Mouse (Mus musculus): ENCODE measurements around the gene Rab11fip4. TPM values are rescaled to one million over a fixed set of nuclear protein-coding genes. Genes with fewer than 3 reads are reported as not detected.

Rab11fip4 gene
- polyA plus RNA-seq, 1 experiment from 2014 or later = 10.7 TPM

- H3K9me3 ChIP-seq (ENCODE audit: control insufficient read depth, low read length) = no peaks in the 10 kb centered on the region
- WGBS = 91% methylated on average over 5 of the region's 5 CpGs
- ATAC-seq (ENCODE audit: insufficient number of reproducible peaks, low FRiP score, low TSS enrichment, low read depth) = no peak
- H3K4me2 ChIP-seq (ENCODE audit: low read depth, severe bottlenecking) = no peak overlapping the region
- H3K4me1 ChIP-seq (ENCODE audit: control insufficient read depth, insufficient read depth, low read length) = peaks cover 2% of the 10 kb centered on the region; the same call in 1 of the 2 replicates
- DNase-seq (ENCODE audit: low spot score) = no peak
- no peaks in the 10 kb centered on the region for H3K27me3 ChIP-seq (ENCODE audit: control insufficient read depth, insufficient read depth, low read length)
- no peaks in the 10 kb centered on the region for H3K36me3 ChIP-seq (ENCODE audit: control insufficient read depth, insufficient read depth, low read length)
- no peak overlapping the region for H3K4me3 ChIP-seq (ENCODE audit: low read depth, low read length)
- H3K9ac ChIP-seq (ENCODE audit: low read length) = no peak overlapping the region
- no peak overlapping the region for H3K27ac ChIP-seq (replicated peaks; ENCODE audit: low read depth, low read length)
Measured at GRCm38 (mm10) chr11:79638691-79639090, 47.7 kb downstream of the Rab11fip4 start.

GRCm38 (mm10) chr11:79640940-79641733, 50.1 kb downstream of the Rab11fip4 start:
- no peak overlapping the region for H3K4me3 ChIP-seq (ENCODE audit: low read depth, low read length)
- peaks cover 14% of the 10 kb centered on the region; the same call in 1 of the 2 replicates for H3K4me1 ChIP-seq (ENCODE audit: control insufficient read depth, insufficient read depth, low read length)
- H3K27me3 ChIP-seq (ENCODE audit: control insufficient read depth, insufficient read depth, low read length) = 0 out of 2 replicates have a peak, but pooled peaks cover 3% of the 10 kb centered on the region
- no peaks in the 10 kb centered on the region for H3K9me3 ChIP-seq (ENCODE audit: control insufficient read depth, low read length)
- no peak overlapping the region for H3K9ac ChIP-seq (ENCODE audit: low read length)
- no peak overlapping the region for H3K27ac ChIP-seq (replicated peaks; ENCODE audit: low read depth, low read length)
- 56% methylated on average over 8 of the region's 8 CpGs for WGBS
- no peak for DNase-seq (ENCODE audit: low spot score)
- no peaks in the 10 kb centered on the region for H3K36me3 ChIP-seq (ENCODE audit: control insufficient read depth, insufficient read depth, low read length)
- H3K4me2 ChIP-seq (ENCODE audit: low read depth, severe bottlenecking) = no peak overlapping the region
- no peak for ATAC-seq (ENCODE audit: insufficient number of reproducible peaks, low FRiP score, low TSS enrichment, low read depth)

GRCm38 (mm10) chr11:79643730-79644129, 52.7 kb downstream of the Rab11fip4 start:
- ATAC-seq (ENCODE audit: insufficient number of reproducible peaks, low FRiP score, low TSS enrichment, low read depth) (no peak), DNase-seq (ENCODE audit: low spot score) (no peak)
- no peak overlapping the region for H3K4me2 ChIP-seq (ENCODE audit: low read depth, severe bottlenecking)
- H3K36me3 ChIP-seq (ENCODE audit: control insufficient read depth, insufficient read depth, low read length) = no peaks in the 10 kb centered on the region
- H3K4me1 ChIP-seq (ENCODE audit: control insufficient read depth, insufficient read depth, low read length) = peaks cover 24% of the 10 kb centered on the region
- no peak overlapping the region for H3K9ac ChIP-seq (ENCODE audit: low read length)
- H3K27me3 ChIP-seq (ENCODE audit: control insufficient read depth, insufficient read depth, low read length) = 0 out of 2 replicates have a peak, but pooled peaks cover 3% of the 10 kb centered on the region
- no peak overlapping the region for H3K4me3 ChIP-seq (ENCODE audit: low read depth, low read length)
- H3K27ac ChIP-seq (replicated peaks; ENCODE audit: low read depth, low read length) = no peak overlapping the region
- WGBS = 59% methylated on average over 9 of the region's 9 CpGs
- H3K9me3 ChIP-seq (ENCODE audit: control insufficient read depth, low read length) = no peaks in the 10 kb centered on the region

GRCm38 (mm10) chr11:79644717-79645191, 53.7 kb downstream of the Rab11fip4 start:
- Histone ChIP-seq H3K9me3 (ENCODE audit: control insufficient read depth, low read length) (no peaks in the 10 kb centered on the region), H3K4me2 (ENCODE audit: low read depth, severe bottlenecking) (no peak overlapping the region), H3K4me1 (ENCODE audit: control insufficient read depth, insufficient read depth, low read length) (peaks cover 33% of the 10 kb centered on the region), H3K27me3 (ENCODE audit: control insufficient read depth, insufficient read depth, low read length) (0 out of 2 replicates have a peak, but pooled peaks cover 3% of the 10 kb centered on the region), H3K36me3 (ENCODE audit: control insufficient read depth, insufficient read depth, low read length) (no peaks in the 10 kb centered on the region), H3K9ac (ENCODE audit: low read length) (no peak overlapping the region), H3K4me3 (ENCODE audit: low read depth, low read length) (no peak overlapping the region), H3K27ac (replicated peaks; ENCODE audit: low read depth, low read length) (no peak overlapping the region)
- ATAC-seq (ENCODE audit: insufficient number of reproducible peaks, low FRiP score, low TSS enrichment, low read depth) (no peak), DNase-seq (ENCODE audit: low spot score) (no peak)
- 31% methylated on average over 8 of the region's 8 CpGs for WGBS

GRCm38 (mm10) chr11:79646026-79646425, 55.0 kb downstream of the Rab11fip4 start:
- Histone ChIP-seq H3K27me3 (ENCODE audit: control insufficient read depth, insufficient read depth, low read length) (0 out of 2 replicates have a peak, but pooled peaks cover 3% of the 10 kb centered on the region), H3K27ac (replicated peaks; ENCODE audit: low read depth, low read length) (no peak overlapping the region), H3K4me2 (ENCODE audit: low read depth, severe bottlenecking) (no peak overlapping the region), H3K4me1 (ENCODE audit: control insufficient read depth, insufficient read depth, low read length) (peaks cover 42% of the 10 kb centered on the region), H3K9me3 (ENCODE audit: control insufficient read depth, low read length) (no peaks in the 10 kb centered on the region), H3K36me3 (ENCODE audit: control insufficient read depth, insufficient read depth, low read length) (no peaks in the 10 kb centered on the region), H3K4me3 (ENCODE audit: low read depth, low read length) (no peak overlapping the region), H3K9ac (ENCODE audit: low read length) (no peak overlapping the region)
- DNase-seq (ENCODE audit: low spot score) (no peak), ATAC-seq (ENCODE audit: insufficient number of reproducible peaks, low FRiP score, low TSS enrichment, low read depth) (no peak)
- 66% methylated on average over 4 of the region's 5 CpGs for WGBS

- 0 out of 2 replicates have a peak overlapping the region, but pooled peaks have one; percentile 12 for H3K9ac ChIP-seq (ENCODE audit: low read length)
- 36% methylated on average over 12 of the region's 12 CpGs for WGBS
- H3K4me3 ChIP-seq (ENCODE audit: low read depth, low read length) = no peak overlapping the region
- ATAC-seq (ENCODE audit: insufficient number of reproducible peaks, low FRiP score, low TSS enrichment, low read depth) = no peak
- H3K27me3 ChIP-seq (ENCODE audit: control insufficient read depth, insufficient read depth, low read length) = 0 out of 2 replicates have a peak, but pooled peaks cover 3% of the 10 kb centered on the region
- peaks cover 43% of the 10 kb centered on the region for H3K4me1 ChIP-seq (ENCODE audit: control insufficient read depth, insufficient read depth, low read length)
- no peaks in the 10 kb centered on the region for H3K9me3 ChIP-seq (ENCODE audit: control insufficient read depth, low read length)
- no peak overlapping the region for H3K27ac ChIP-seq (replicated peaks; ENCODE audit: low read depth, low read length)
- no peaks in the 10 kb centered on the region for H3K36me3 ChIP-seq (ENCODE audit: control insufficient read depth, insufficient read depth, low read length)
- DNase-seq (ENCODE audit: low spot score) = no peak
- H3K4me2 ChIP-seq (ENCODE audit: low read depth, severe bottlenecking) = no peak overlapping the region
Measured at GRCm38 (mm10) chr11:79646467-79647070, 55.6 kb downstream of the Rab11fip4 start.

- Histone ChIP-seq H3K27ac (replicated peaks; ENCODE audit: low read depth, low read length) (no peak overlapping the region), H3K9me3 (ENCODE audit: control insufficient read depth, low read length) (no peaks in the 10 kb centered on the region), H3K4me3 (ENCODE audit: low read depth, low read length) (no peak overlapping the region), H3K36me3 (ENCODE audit: control insufficient read depth, insufficient read depth, low read length) (no peaks in the 10 kb centered on the region), H3K27me3 (ENCODE audit: control insufficient read depth, insufficient read depth, low read length) (0 out of 2 replicates have a peak, but pooled peaks cover 3% of the 10 kb centered on the region), H3K4me2 (ENCODE audit: low read depth, severe bottlenecking) (no peak overlapping the region), H3K4me1 (ENCODE audit: control insufficient read depth, insufficient read depth, low read length) (peaks cover 43% of the 10 kb centered on the region), H3K9ac (ENCODE audit: low read length) (0 out of 2 replicates have a peak overlapping the region, but pooled peaks have one; percentile 12)
- ATAC-seq (ENCODE audit: insufficient number of reproducible peaks, low FRiP score, low TSS enrichment, low read depth) (no peak), DNase-seq (ENCODE audit: low spot score) (no peak)
- 55% methylated on average over 8 of the region's 8 CpGs for whole genome bisulfite sequencing
Measured at GRCm38 (mm10) chr11:79647071-79647501, 56.1 kb downstream of the Rab11fip4 start.

- peaks cover 30% of the 10 kb centered on the region for H3K4me1 ChIP-seq (ENCODE audit: control insufficient read depth, insufficient read depth, low read length)
- DNase-seq (ENCODE audit: low spot score) = peak; percentile 54
- ATAC-seq (ENCODE audit: insufficient number of reproducible peaks, low FRiP score, low TSS enrichment, low read depth) = peak; percentile 68; the same call in 1 of the 2 replicates
- H3K36me3 ChIP-seq (ENCODE audit: control insufficient read depth, insufficient read depth, low read length) = no peaks in the 10 kb centered on the region
- no peak overlapping the region for H3K4me3 ChIP-seq (ENCODE audit: low read depth, low read length)
- H3K27me3 ChIP-seq (ENCODE audit: control insufficient read depth, insufficient read depth, low read length) = no peaks in the 10 kb centered on the region
- no peak overlapping the region for H3K4me2 ChIP-seq (ENCODE audit: low read depth, severe bottlenecking)
- WGBS = 60% methylated on average over 5 of the region's 5 CpGs
- peak overlapping the region; percentile 37; the same call in 1 of the 2 replicates for H3K9ac ChIP-seq (ENCODE audit: low read length)
- no peaks in the 10 kb centered on the region for H3K9me3 ChIP-seq (ENCODE audit: control insufficient read depth, low read length)
- H3K27ac ChIP-seq (replicated peaks; ENCODE audit: low read depth, low read length) = peak overlapping the region; percentile 88
Measured at GRCm38 (mm10) chr11:79650359-79650835, 59.4 kb downstream of the Rab11fip4 start.
